Mouse (Mus musculus) spleen, adult 2 months (tissue): ENCODE measurements around the gene Gmfg. TPM values are rescaled to one million over a fixed set of nuclear protein-coding genes. Genes with fewer than 3 reads are reported as not detected.

ENCODE experiments used
- DNase-seq, 2 experiments: peaks; one replicate each; pipeline versions ENCODE4 v3.0.0 to v3.0.0-alpha.2; 2012 to 2021; ENCODE audit warnings: low spot score in 2 of 2, low read depth in 1 of 2
- H3K27ac ChIP-seq: fragments of 200-500 bp; 2 replicates; pipeline ENCODE4 v1.5.1; 2012; ENCODE audit warnings: low read length, inconsistent platforms; ENCODE audit not compliant: insufficient read depth
- H3K27me3 ChIP-seq: fragments of 200-500 bp; 2 replicates; pipeline ENCODE4 v1.6.1; 2012; ENCODE audit warnings: mild to moderate bottlenecking, moderate library complexity, low read length, inconsistent platforms; ENCODE audit not compliant: control insufficient read depth, insufficient read depth
- H3K36me3 ChIP-seq: fragments of 200-500 bp; 2 replicates; pipeline ENCODE4 v1.6.1; 2012; ENCODE audit warnings: mild to moderate bottlenecking, low read length, inconsistent platforms; ENCODE audit not compliant: control insufficient read depth, insufficient read depth
- H3K4me1 ChIP-seq: fragments of 200-500 bp; 2 replicates; pipeline ENCODE4 v1.6.1; 2011; ENCODE audit warnings: inconsistent platforms; ENCODE audit not compliant: control insufficient read depth, insufficient read depth, insufficient read length
- H3K4me3 ChIP-seq: fragments of 200-500 bp; 2 replicates; pipeline ENCODE4 v1.5.1; 2011; ENCODE audit warnings: mild to moderate bottlenecking, inconsistent platforms; ENCODE audit not compliant: insufficient read depth, insufficient read length; ENCODE audit errors: extremely low read depth
- CTCF ChIP-seq: fragments of 200-500 bp; IDR thresholded peaks from 2 replicates; pipeline ENCODE4 v1.5.1; 2011; ENCODE audit warnings: mild to moderate bottlenecking, inconsistent platforms; ENCODE audit not compliant: insufficient read depth, insufficient read length, insufficient replicate concordance; ENCODE audit errors: extremely low read depth
- POLR2A ChIP-seq: fragments of 200-500 bp; IDR thresholded peaks from 2 replicates; pipeline ENCODE4 v1.6.1; 2011; ENCODE audit warnings: low read depth, low read length, inconsistent platforms
- WGBS: fragments of 180-500 bp; shearing (Covaris S2); methylation state at CpG from one replicate; pipeline ENCODE4 v1.1.7; 2018; 5-methylcytosine and 5-hydroxymethylcytosine counted together
- polyA plus RNA-seq: library from polyadenylated mRNA; depleted of rRNA; stranded (reverse); fragments of >200 nt; gene quantifications from 2 replicates; pipeline ENCODE4 v1.2.3, GENCODE M21; 2012; rRNA removed

The Gmfg gene
- polyA plus RNA-seq, 1 experiment: 46.2 TPM

GRCm38 (mm10) chr7:28484192-28484591 lies 46.9 kb downstream of the Gmfg start:
- H3K4me1 ChIP-seq: no peaks in the 10 kb centered on the region
- H3K4me3 ChIP-seq: no peak overlapping the region
- peaks cover 1% of the 10 kb centered on the region; the same call in 1 of the 2 replicates for H3K27me3 ChIP-seq
- no peaks in the 10 kb centered on the region for H3K36me3 ChIP-seq
- 82% methylated on average over 4 of the region's 4 CpGs for WGBS
- no peak for TF ChIP-seq CTCF
- DNase-seq: no peak
- H3K27ac ChIP-seq: no peak overlapping the region

GRCm38 (mm10) chr7:28488030-28488491 lies 50.8 kb downstream of the Gmfg start:
- no peaks in the 10 kb centered on the region for H3K36me3 ChIP-seq
- H3K4me1 ChIP-seq: no peaks in the 10 kb centered on the region
- WGBS: 11% methylated on average over 16 of the region's 16 CpGs
- no peak overlapping the region for H3K4me3 ChIP-seq
- no peak for TF ChIP-seq POLR2A
- no peak for TF ChIP-seq CTCF
- DNase-seq: no peak
- H3K27me3 ChIP-seq: peaks cover 1% of the 10 kb centered on the region; the same call in 1 of the 2 replicates
- no peak overlapping the region for H3K27ac ChIP-seq

GRCm38 (mm10) chr7:28490410-28490809 lies 53.2 kb downstream of the Gmfg start:
- Histone ChIP-seq H3K36me3 (no peaks in the 10 kb centered on the region), H3K27me3 (peaks cover 1% of the 10 kb centered on the region; the same call in 1 of the 2 replicates), H3K4me1 (no peaks in the 10 kb centered on the region), H3K27ac (no peak overlapping the region), H3K4me3 (no peak overlapping the region)
- DNase-seq: peak; percentile 17 to 44
- WGBS: 12% methylated on average over 10 of the region's 10 CpGs
- TF ChIP-seq CTCF (peak; percentile 31; the same call in 1 of the 2 replicates), POLR2A (no peak)

GRCm38 (mm10) chr7:28490903-28491302 lies 53.7 kb downstream of the Gmfg start:
- Histone ChIP-seq H3K36me3 (no peaks in the 10 kb centered on the region), H3K27me3 (peaks cover 1% of the 10 kb centered on the region; the same call in 1 of the 2 replicates), H3K27ac (no peak overlapping the region), H3K4me1 (no peaks in the 10 kb centered on the region), H3K4me3 (no peak overlapping the region)
- 50% methylated on average over 14 of the region's 14 CpGs for WGBS
- TF ChIP-seq POLR2A (no peak), CTCF (no peak)
- no peak for DNase-seq

- Histone ChIP-seq H3K36me3 (no peaks in the 10 kb centered on the region), H3K4me3 (no peak overlapping the region), H3K27me3 (peaks cover 1% of the 10 kb centered on the region; the same call in 1 of the 2 replicates), H3K4me1 (no peaks in the 10 kb centered on the region), H3K27ac (no peak overlapping the region)
- WGBS: 87% methylated on average over 8 of the region's 8 CpGs
- DNase-seq: no peak
- TF ChIP-seq POLR2A (no peak), CTCF (no peak)
These were observed 55.1 kb downstream of the Gmfg start for GRCm38 (mm10) chr7:28492310-28492709.

GRCm38 (mm10) chr7:28495426-28495825 lies 58.2 kb downstream of the Gmfg start:
- no peak overlapping the region for H3K27ac ChIP-seq
- WGBS: 89% methylated on average over 11 of the region's 11 CpGs
- H3K4me1 ChIP-seq: no peaks in the 10 kb centered on the region
- no peaks in the 10 kb centered on the region for H3K36me3 ChIP-seq
- no peak for DNase-seq
- H3K27me3 ChIP-seq: no peaks in the 10 kb centered on the region
- no peak overlapping the region for H3K4me3 ChIP-seq
- TF ChIP-seq CTCF: no peak
- TF ChIP-seq POLR2A: no peak

Other genes starting within 250 kb of the Gmfg start
- 2.4 and 3.5 TPM in 2 replicates for gene Eid2, start 169.6 kb upstream of the Gmfg start, polyA plus RNA-seq
- gene Eid2b, start 159.7 kb upstream of the Gmfg start, polyA plus RNA-seq: 4.1 and 9.3 TPM in 2 replicates
- gene Selenov, start 146.3 kb upstream of the Gmfg start, polyA plus RNA-seq: not detected in 2 replicates
- gene Dll3, start 135.2 kb upstream of the Gmfg start, polyA plus RNA-seq: not detected in 2 replicates
- gene Timm50, start 125.4 kb upstream of the Gmfg start, polyA plus RNA-seq: 37.9 and 45.7 TPM in 2 replicates
- gene Supt5, start 98.7 kb upstream of the Gmfg start, polyA plus RNA-seq: 112 and 120 TPM in 2 replicates
- gene Rps16, start 86.8 kb upstream of the Gmfg start, polyA plus RNA-seq: 1,505 and 1,761 TPM in 2 replicates
- gene Plekhg2, start 64.8 kb upstream of the Gmfg start, polyA plus RNA-seq: 64.0 and 66.4 TPM in 2 replicates
- gene Zfp36, start 57.2 kb upstream of the Gmfg start, polyA plus RNA-seq: 106 and 138 TPM in 2 replicates
- gene Med29, start 44.7 kb upstream of the Gmfg start, polyA plus RNA-seq: 26.6 and 31.5 TPM in 2 replicates
- gene Paf1, start 44.5 kb upstream of the Gmfg start, polyA plus RNA-seq: 85.1 and 88.6 TPM in 2 replicates
- 2.7 and 3.3 TPM in 2 replicates for gene Lrfn1, start 14.5 kb downstream of the Gmfg start, polyA plus RNA-seq
- gene Ifnl2, start 73.0 kb downstream of the Gmfg start, polyA plus RNA-seq: not detected in 2 replicates
- not detected in 2 replicates for gene Ifnl3, start 85.4 kb downstream of the Gmfg start, polyA plus RNA-seq
- gene Sycn, start 103.4 kb downstream of the Gmfg start, polyA plus RNA-seq: 3,549 and 8,446 TPM in 2 replicates
- 0.81 and 1.0 TPM in 2 replicates for gene Nccrp1, start 109.8 kb downstream of the Gmfg start, polyA plus RNA-seq
- gene Samd4b, start 160.7 kb downstream of the Gmfg start, polyA plus RNA-seq: 48.2 and 68.2 TPM in 2 replicates
- gene Pak4, start 160.7 kb downstream of the Gmfg start, polyA plus RNA-seq: 13.2 and 17.6 TPM in 2 replicates
- not detected in 2 replicates for gene Acp7, start 193.9 kb downstream of the Gmfg start, polyA plus RNA-seq